Mouse (Mus musculus) C2C12 (cell line): ENCODE results near the gene Eepd1. TPM values are rescaled to one million over a fixed set of nuclear protein-coding genes. Genes with fewer than 3 reads are reported as not detected.

Experiments used
- H3K27me3 ChIP-seq: one replicate; pipeline ENCODE4 v1.6.1; 2011; ENCODE audit not compliant: control insufficient read depth, insufficient read depth, insufficient read length
- H3K36me3 ChIP-seq: one replicate; pipeline ENCODE4 v1.6.1; 2011; ENCODE audit not compliant: control insufficient read depth, insufficient read depth
- H3K4me3 ChIP-seq: one replicate; pipeline ENCODE4 v1.5.1; 2011; ENCODE audit warnings: mild to moderate bottlenecking, control low read depth; ENCODE audit not compliant: poor library complexity, insufficient read depth, severe bottlenecking
- H3K79me2 ChIP-seq: one replicate; pipeline ENCODE4 v1.6.1; 2011; ENCODE audit not compliant: control insufficient read depth, insufficient read depth
- H3K79me3 ChIP-seq: one replicate; pipeline ENCODE4 v1.6.1; 2011; ENCODE audit warnings: low read depth, control low read depth
- H3ac ChIP-seq: one replicate; pipeline ENCODE3; 2011; ENCODE audit warnings: low read depth; ENCODE audit not compliant: control insufficient read depth, insufficient read length
- CEBPB ChIP-seq: IDR thresholded peaks from one replicate; pipeline ENCODE4 v1.6.1; 2011; ENCODE audit warnings: low read depth, mild to moderate bottlenecking, control low read depth, moderate library complexity
- CTCF ChIP-seq: IDR thresholded peaks from one replicate; pipeline ENCODE4 v1.5.1; 2011; ENCODE audit not compliant: control insufficient read depth, insufficient read depth, insufficient read length
- FOSL1 ChIP-seq: IDR thresholded peaks from one replicate; pipeline ENCODE4 v1.8.0; 2011; ENCODE audit warnings: mild to moderate bottlenecking, low read length; ENCODE audit not compliant: poor library complexity, insufficient read depth, severe bottlenecking
- MAX ChIP-seq: IDR thresholded peaks from one replicate; pipeline ENCODE4 v1.6.1; 2011; ENCODE audit warnings: mild to moderate bottlenecking, control low read depth
- MYOD1 ChIP-seq: IDR thresholded peaks from one replicate; pipeline ENCODE4 v1.6.1; 2011; ENCODE audit warnings: low read depth; ENCODE audit not compliant: control insufficient read depth, insufficient read length
- MYOG ChIP-seq: IDR thresholded peaks from one replicate; pipeline ENCODE4 v1.6.1; 2011; ENCODE audit not compliant: control insufficient read depth, insufficient read length; ENCODE audit errors: extremely low read depth
- USF1 ChIP-seq: IDR thresholded peaks from one replicate; pipeline ENCODE4 v1.6.1; 2011; ENCODE audit warnings: low read depth, mild to moderate bottlenecking, control low read depth, moderate library complexity
- polyA plus RNA-seq: library from polyadenylated mRNA; unstranded; fragments of >200 nt; fragmentation: generic; extraction: Trizol; gene quantifications from one replicate; pipeline ENCODE4 v1.2.1, GENCODE M21; 2012; ENCODE audit warnings: missing spikeins

Eepd1 gene
- polyA plus RNA-seq, 1 experiment, result 1.1 TPM

GRCm38 (mm10) chr9:25573753-25574152, 92.4 kb downstream of the Eepd1 start:
- no peak for TF ChIP-seq CTCF
- TF ChIP-seq MYOD1, result no peak
- TF ChIP-seq FOSL1, result no peak
- no peak for TF ChIP-seq CEBPB
- TF ChIP-seq MAX, result no peak
- no peak for TF ChIP-seq USF1
- TF ChIP-seq MYOG, result no peak
- Histone ChIP-seq H3K79me2 (no peaks in the 10 kb centered on the region), H3K27me3 (no peaks in the 10 kb centered on the region), H3K79me3 (no peaks in the 10 kb centered on the region), H3K4me3 (no peak overlapping the region), H3K36me3 (no peaks in the 10 kb centered on the region), H3ac (no peak overlapping the region)

- TF ChIP-seq CTCF (no peak), USF1 (no peak), MYOD1 (no peak), CEBPB (no peak), FOSL1 (no peak), MYOG (no peak), MAX (no peak)
- Histone ChIP-seq H3K4me3 (no peak overlapping the region), H3ac (no peak overlapping the region), H3K79me2 (no peaks in the 10 kb centered on the region), H3K27me3 (no peaks in the 10 kb centered on the region), H3K36me3 (no peaks in the 10 kb centered on the region), H3K79me3 (no peaks in the 10 kb centered on the region)
Observed at GRCm38 (mm10) chr9:25574186-25574585, 92.8 kb downstream of the Eepd1 start.

- H3K27me3 ChIP-seq, result no peaks in the 10 kb centered on the region
- no peak overlapping the region for H3K4me3 ChIP-seq
- H3ac ChIP-seq, result no peak overlapping the region
- no peaks in the 10 kb centered on the region for H3K36me3 ChIP-seq
- H3K79me2 ChIP-seq, result no peaks in the 10 kb centered on the region
- no peaks in the 10 kb centered on the region for H3K79me3 ChIP-seq
- TF ChIP-seq FOSL1, result no peak
- TF ChIP-seq MYOD1, result no peak
- TF ChIP-seq MAX, result no peak
- no peak for TF ChIP-seq USF1
- no peak for TF ChIP-seq MYOG
- no peak for TF ChIP-seq CEBPB
Observed at GRCm38 (mm10) chr9:25578674-25579596, 97.6 kb downstream of the Eepd1 start.

- no peak for TF ChIP-seq FOSL1
- TF ChIP-seq MYOD1, result no peak
- no peak for TF ChIP-seq MYOG
- no peak for TF ChIP-seq CEBPB
- TF ChIP-seq CTCF, result no peak
- TF ChIP-seq MAX, result no peak
- TF ChIP-seq USF1, result no peak
- H3ac ChIP-seq, result no peak overlapping the region
- no peaks in the 10 kb centered on the region for H3K79me3 ChIP-seq
Observed at GRCm38 (mm10) chr9:25583621-25584020, 102.3 kb downstream of the Eepd1 start.

GRCm38 (mm10) chr9:25585614-25586013, 104.3 kb downstream of the Eepd1 start:
- H3ac ChIP-seq, result no peak overlapping the region
- no peaks in the 10 kb centered on the region for H3K36me3 ChIP-seq
- no peaks in the 10 kb centered on the region for H3K79me2 ChIP-seq
- TF ChIP-seq CEBPB, result no peak
- TF ChIP-seq CTCF, result no peak
- TF ChIP-seq FOSL1, result no peak
- TF ChIP-seq MAX, result no peak
- no peak for TF ChIP-seq MYOG
- TF ChIP-seq MYOD1, result no peak
- no peak for TF ChIP-seq USF1
- H3K79me3 ChIP-seq, result no peaks in the 10 kb centered on the region
- no peaks in the 10 kb centered on the region for H3K27me3 ChIP-seq
- H3K4me3 ChIP-seq, result no peak overlapping the region

More at GRCm38 (mm10) chr9:25583621-25584020, 102.3 kb downstream of the Eepd1 start:
- no peaks in the 10 kb centered on the region for H3K79me2 ChIP-seq
- no peaks in the 10 kb centered on the region for H3K36me3 ChIP-seq
- no peak overlapping the region for H3K4me3 ChIP-seq
- no peaks in the 10 kb centered on the region for H3K27me3 ChIP-seq

- H3K79me3 ChIP-seq, result no peaks in the 10 kb centered on the region
- no peak overlapping the region for H3K4me3 ChIP-seq
- H3K27me3 ChIP-seq, result no peaks in the 10 kb centered on the region
- H3K79me2 ChIP-seq, result no peaks in the 10 kb centered on the region
- H3ac ChIP-seq, result no peak overlapping the region
- TF ChIP-seq MYOD1, result no peak
- TF ChIP-seq CTCF, result no peak
- no peak for TF ChIP-seq MYOG
- TF ChIP-seq MAX, result no peak
- H3K36me3 ChIP-seq, result no peaks in the 10 kb centered on the region
Observed at GRCm38 (mm10) chr9:25588581-25588980, 107.2 kb downstream of the Eepd1 start.
